Mouse (Mus musculus): ENCODE data around the gene Mr1.
"Not testable (repeated sequence)": the region's sequence is repeated elsewhere in the genome, so short reads cannot be mapped to it uniquely, and the experiment has no call there.

Gene Mr1

GRCm38 (mm10) chr1:155146572-155146980 lies at the start of gene Mr1:
TSS of gene Mr1 (minus strand) at chr1:155146814.
- in situ Hi-C loops (cut with MboI; ENCODE audit: low sequenced_read_pairs), result no loop called here

DNA sequence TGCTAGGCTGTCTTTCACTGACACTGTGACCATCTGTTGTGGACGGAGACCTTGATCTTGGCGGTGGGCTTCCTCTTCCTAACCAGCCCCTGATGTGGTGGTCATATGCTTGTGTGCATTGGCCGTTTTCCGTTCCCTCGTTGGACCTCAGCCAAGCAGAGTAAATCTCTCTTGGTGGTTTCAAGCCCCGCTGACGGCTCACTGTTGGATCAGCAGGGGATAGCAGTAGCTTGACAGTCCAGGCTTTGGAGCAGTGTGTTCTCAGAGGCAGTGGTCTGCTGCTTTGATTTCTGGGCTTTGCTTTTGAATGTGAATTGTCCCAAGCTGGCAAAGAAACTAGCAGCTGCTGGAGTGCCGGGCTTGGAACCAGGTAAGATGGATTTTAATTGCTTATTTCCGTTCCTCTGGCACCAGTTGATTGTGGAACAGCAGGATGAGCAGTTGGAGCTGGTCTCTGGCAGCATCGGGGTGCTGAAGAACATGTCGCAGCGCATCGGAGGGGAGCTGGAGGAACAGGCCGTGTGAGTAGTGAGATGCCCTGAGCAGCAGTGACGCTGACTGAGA lies 46.3 kb upstream of the Mr1 start:
- in situ Hi-C loops (cut with MboI; ENCODE audit: low sequenced_read_pairs), result no loop called here

- in situ Hi-C loops (cut with MboI; ENCODE audit: low sequenced_read_pairs), result no loop called here
Observed at GRCm38 (mm10) chr1:155191671-155192070, 45.1 kb upstream of the Mr1 start.

DNA sequence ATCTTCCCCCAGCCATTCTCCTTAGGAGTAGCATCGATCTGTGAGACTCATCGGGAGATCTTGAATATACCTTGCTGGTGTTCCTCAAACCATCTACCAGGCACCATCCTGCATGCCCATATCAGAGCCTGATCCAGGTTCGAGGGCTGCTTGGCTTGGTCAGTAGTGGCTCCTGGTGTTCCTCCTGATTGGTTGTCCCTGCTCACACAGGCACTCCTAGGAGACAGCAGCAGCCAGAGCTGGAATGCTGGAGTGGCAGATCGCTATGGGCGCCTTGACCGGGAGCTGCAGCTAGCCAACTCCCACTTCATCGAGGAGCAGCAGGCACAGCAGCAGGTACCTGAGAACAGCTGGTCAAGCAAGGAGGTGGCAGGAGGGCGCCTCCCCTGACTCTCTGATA lies 44.6 kb upstream of the Mr1 start:
- in situ Hi-C loops (cut with MboI; ENCODE audit: low sequenced_read_pairs), result no loop called here

GRCm38 (mm10) chr1:155188656-155189055 lies 42.0 kb upstream of the Mr1 start:
- in situ Hi-C loops (cut with MboI; ENCODE audit: low sequenced_read_pairs), result no loop called here

- in situ Hi-C loops (cut with MboI; ENCODE audit: low sequenced_read_pairs), result no loop called here
Observed at GRCm38 (mm10) chr1:155184191-155184590, 37.6 kb upstream of the Mr1 start.

- in situ Hi-C loops (cut with MboI; ENCODE audit: low sequenced_read_pairs), result no loop called here
Observed at GRCm38 (mm10) chr1:155178192-155178924, 31.7 kb upstream of the Mr1 start.

GRCm38 (mm10) chr1:155174424-155174823 lies 27.8 kb upstream of the Mr1 start:
- in situ Hi-C loops (cut with MboI; ENCODE audit: low sequenced_read_pairs), result no loop called here

DNA sequence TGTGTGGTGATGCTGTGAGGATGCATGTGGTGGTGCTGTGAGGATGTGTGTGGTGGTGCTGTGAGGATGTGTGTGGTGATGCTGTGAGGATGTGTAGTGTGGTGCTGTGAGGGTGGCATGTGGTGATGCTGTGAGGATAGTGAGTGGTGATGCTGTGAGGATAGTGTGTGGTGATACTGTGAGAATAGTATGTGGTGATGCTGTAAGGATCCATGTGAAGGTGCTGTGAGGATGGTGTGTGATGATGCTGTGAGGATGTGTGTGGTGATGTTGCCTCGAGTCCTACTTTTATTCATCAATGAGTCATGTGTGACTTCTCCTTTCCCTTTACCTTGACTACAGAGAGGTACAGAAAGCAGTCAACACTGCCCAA lies 27.0 kb upstream of the Mr1 start:
- in situ Hi-C loops (cut with MboI; ENCODE audit: low sequenced_read_pairs), result not testable (repeated sequence)

DNA sequence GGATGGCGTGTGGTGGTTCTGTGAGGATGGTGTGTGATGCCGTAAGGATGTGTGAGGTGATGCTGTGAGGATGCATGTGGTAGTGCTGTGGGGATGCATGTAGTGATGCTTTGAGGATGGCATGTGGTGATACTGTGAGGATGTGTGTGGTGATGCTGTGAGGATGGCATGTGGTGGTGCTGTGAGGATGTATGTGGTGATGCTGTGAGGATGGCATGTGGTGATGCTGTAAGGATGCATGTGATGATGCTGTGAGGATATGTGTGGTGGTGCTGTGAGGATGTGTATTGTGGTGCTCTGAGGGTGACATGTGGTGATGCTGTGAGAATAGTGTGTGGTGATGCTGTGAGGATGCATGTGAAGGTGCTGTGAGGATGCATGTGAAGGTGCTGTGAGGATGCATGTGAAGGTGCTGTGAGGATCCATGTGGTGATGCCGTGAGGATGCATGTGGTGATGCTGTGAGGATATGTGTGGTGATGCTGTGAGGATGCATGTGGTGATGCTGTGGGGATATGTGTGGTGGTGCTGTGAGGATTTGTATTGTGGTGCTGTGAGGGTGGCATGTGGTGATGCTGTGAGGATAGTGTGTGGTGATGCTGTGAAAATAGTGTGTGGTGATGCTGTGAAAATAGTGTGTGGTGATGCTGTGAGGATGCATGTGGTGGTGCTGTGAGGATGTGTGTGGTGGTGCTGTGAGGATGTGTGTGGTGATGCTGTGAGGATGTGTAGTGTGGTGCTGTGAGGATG lies 26.5 kb upstream of the Mr1 start:
- in situ Hi-C loops (cut with MboI; ENCODE audit: low sequenced_read_pairs), result no loop called here

DNA sequence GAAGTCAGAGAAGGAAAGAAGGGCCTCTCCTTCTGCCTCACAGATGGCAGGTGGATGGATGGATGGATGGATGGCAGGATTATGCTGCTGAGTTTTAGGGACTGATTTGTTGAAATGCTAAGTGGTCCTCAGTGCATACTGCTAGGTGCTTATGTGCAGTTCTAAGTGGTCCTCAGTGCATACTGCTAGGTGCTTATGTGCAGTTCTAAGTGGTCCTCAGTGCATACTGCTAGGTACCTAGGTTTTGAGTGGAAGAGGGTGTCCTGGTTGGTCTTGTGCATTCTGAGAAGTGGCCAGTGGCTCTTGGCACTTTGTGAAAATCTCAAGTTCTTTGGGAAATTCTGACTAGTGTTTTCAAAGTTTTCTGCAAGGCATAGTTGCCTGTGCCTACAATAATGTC lies 23.3 kb upstream of the Mr1 start:
- in situ Hi-C loops (cut with MboI; ENCODE audit: low sequenced_read_pairs), result no loop called here

DNA sequence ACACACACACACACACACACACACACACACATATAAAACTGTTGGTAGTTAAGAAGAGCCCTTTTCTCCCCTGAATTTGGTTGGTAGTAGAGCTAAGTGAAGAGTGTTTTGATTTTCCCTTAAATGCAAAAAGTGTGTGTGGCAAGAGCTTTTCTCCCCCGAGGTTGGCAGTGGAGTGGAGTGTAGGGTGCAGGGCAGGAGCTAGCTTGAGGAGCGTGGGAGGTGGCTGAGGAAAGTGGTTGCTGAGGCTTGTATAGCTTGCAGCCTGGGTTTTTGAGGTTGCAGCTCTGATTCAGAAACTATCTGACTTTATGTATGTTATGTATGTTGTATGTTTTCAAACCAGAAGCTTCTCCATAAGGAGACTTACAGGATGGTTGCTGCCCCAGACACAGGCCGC lies 20.8 kb upstream of the Mr1 start:
- in situ Hi-C loops (cut with MboI; ENCODE audit: low sequenced_read_pairs), result no loop called here

DNA sequence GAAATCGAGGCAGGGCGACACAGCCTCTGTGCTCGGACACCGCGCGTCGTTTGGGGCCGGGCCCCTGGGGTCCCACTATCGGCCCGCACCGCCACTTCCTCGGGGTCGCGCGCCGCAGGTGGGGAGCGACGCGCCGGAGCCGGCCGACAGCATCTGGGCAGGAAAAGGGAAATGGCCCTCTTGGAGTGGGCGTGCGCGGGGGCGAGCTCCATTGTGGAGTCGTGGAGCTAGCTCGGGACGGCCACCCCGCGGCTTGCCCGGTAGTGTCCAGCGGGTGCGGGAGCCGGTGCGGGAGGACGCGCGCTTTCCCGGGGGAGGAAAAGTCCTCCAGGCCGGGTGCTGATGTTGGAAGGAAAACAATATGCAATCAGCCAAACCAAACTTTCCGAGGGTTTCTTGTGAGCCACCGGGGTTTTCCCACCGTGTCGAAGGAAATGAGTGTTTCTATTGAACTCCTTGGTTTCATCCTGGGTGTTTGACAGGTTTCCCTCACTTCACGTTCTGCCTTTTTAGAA lies 12.4 kb upstream of the Mr1 start:
- in situ Hi-C loops (cut with MboI; ENCODE audit: low sequenced_read_pairs), result no loop called here

- in situ Hi-C loops (cut with MboI; ENCODE audit: low sequenced_read_pairs), result no loop called here
Observed at GRCm38 (mm10) chr1:155158141-155158969, 11.7 kb upstream of the Mr1 start, which contains the start of gene Stx6. TSS of gene Stx6 (plus strand) at chr1:155158715.

GRCm38 (mm10) chr1:155153906-155154305 lies 7.3 kb upstream of the Mr1 start:
- in situ Hi-C loops (cut with MboI; ENCODE audit: low sequenced_read_pairs), result no loop called here

GRCm38 (mm10) chr1:155150821-155151220 lies 4.2 kb upstream of the Mr1 start:
- in situ Hi-C loops (cut with MboI; ENCODE audit: low sequenced_read_pairs), result no loop called here

GRCm38 (mm10) chr1:155149403-155149802 lies 2.8 kb upstream of the Mr1 start:
- in situ Hi-C loops (cut with MboI; ENCODE audit: low sequenced_read_pairs), result no loop called here

DNA sequence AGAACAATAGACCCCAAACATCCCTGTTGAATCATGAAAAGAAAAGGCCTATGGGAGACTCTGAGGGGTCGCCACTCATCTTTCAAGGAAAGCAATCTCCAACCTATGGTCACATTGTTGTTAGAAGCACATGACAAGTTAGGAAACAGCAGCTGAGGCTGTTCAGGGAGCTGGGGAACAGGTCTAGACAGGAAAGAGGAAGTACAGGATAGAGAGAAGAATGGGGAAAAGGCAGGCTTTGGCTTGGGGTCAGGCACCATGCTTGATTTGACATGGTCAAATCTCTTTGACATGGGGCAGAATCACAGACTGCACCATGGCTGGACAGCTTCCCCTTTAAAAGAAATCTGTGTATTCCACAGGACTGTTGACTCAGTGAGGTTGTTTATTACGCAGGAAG lies 614 bp upstream of the Mr1 start:
- in situ Hi-C loops (cut with MboI; ENCODE audit: low sequenced_read_pairs), result no loop called here

GRCm38 (mm10) chr1:155145620-155146019 lies 994 bp downstream of the Mr1 start:
- in situ Hi-C loops (cut with MboI; ENCODE audit: low sequenced_read_pairs), result no loop called here

GRCm38 (mm10) chr1:155140076-155140475 lies 6.5 kb downstream of the Mr1 start:
- in situ Hi-C loops (cut with MboI; ENCODE audit: low sequenced_read_pairs), result no loop called here

- in situ Hi-C loops (cut with MboI; ENCODE audit: low sequenced_read_pairs), result no loop called here
Observed at GRCm38 (mm10) chr1:155138795-155139194, 7.8 kb downstream of the Mr1 start.

Measured in CH12F3 (cell line).